Comparison of ENCODE assay signal across 7 mouse cellular contexts in genomic region chr4:134631471-134632130, GRCm38 (mm10).
DNase-seq lines count a peak whose midpoint lies in the region; ATAC-seq and TF ChIP-seq lines count a peak whose summit lies in the region.

No protein-coding gene starts in this region.

- peak; percentile 51 for ATAC-seq in neural tube, embryonic 13.5 days (ENCODE audit: low read depth)
- no peak for ATAC-seq in megakaryocyte progenitor cell, adult 5-6 weeks (replicated peaks; ENCODE audit: poor library complexity)
- no peak for ATAC-seq in megakaryocyte, adult 5-6 weeks (ENCODE audit: poor library complexity, severe bottlenecking)

- no peak overlapping the region for H3K4me3 ChIP-seq in cortical plate, adult 2 months (ENCODE audit: insufficient read depth, low read length)
- no peak overlapping the region for H3K4me3 ChIP-seq in neural tube, embryonic 13.5 days

- WGBS in neural tube, embryonic 13.5 days, result 33% methylated on average over 14 of the region's 14 CpGs

- no peaks in the 10 kb centered on the region for H3K9me3 ChIP-seq in neural tube, embryonic 13.5 days

- no peak for TF ChIP-seq CTCF in cortical plate, adult 2 months (IDR thresholded peaks at IDR 0.05; ENCODE audit: extremely low read depth, insufficient read depth, low read length)

- DNase-seq in NIH3T3 (ENCODE audit: low read depth), result peak; percentile 89
- peak; percentile 53 to 74 for DNase-seq in heart, adult 9 months (ENCODE audit: low spot score in 2 of 2)
- peak; percentile 35 to 44 for DNase-seq in layer of hippocampus, postnatal 25 days (ENCODE audit: extremely low spot score in 1 of 2, low spot score in 1 of 2)

- no peak for TF ChIP-seq POLR2A in cortical plate, adult 2 months (IDR thresholded peaks at IDR 0.05; ENCODE audit: extremely low read depth, insufficient read depth, low read length)

- H3K4me1 ChIP-seq in cortical plate, adult 2 months (ENCODE audit: control insufficient read depth, insufficient read depth, low read length), result peaks cover 19% of the 10 kb centered on the region
- peaks cover 67% of the 10 kb centered on the region for H3K4me1 ChIP-seq in neural tube, embryonic 13.5 days (replicated peaks)

- peak overlapping the region; percentile 61; the same call in 1 of the 2 replicates for H3K27ac ChIP-seq in cortical plate, adult 2 months (ENCODE audit: insufficient read depth, low read length)
- peak overlapping the region; percentile 86 for H3K27ac ChIP-seq in neural tube, embryonic 13.5 days (replicated peaks)

- no peaks in the 10 kb centered on the region for H3K36me3 ChIP-seq in neural tube, embryonic 13.5 days

- H3K4me2 ChIP-seq in neural tube, embryonic 13.5 days, result no peak overlapping the region

- no peak overlapping the region for H3K9ac ChIP-seq in neural tube, embryonic 13.5 days

- no peaks in the 10 kb centered on the region for H3K27me3 ChIP-seq in neural tube, embryonic 13.5 days
